ENCODE assay signal across 9 mouse cellular contexts in the genomic region with DNA sequence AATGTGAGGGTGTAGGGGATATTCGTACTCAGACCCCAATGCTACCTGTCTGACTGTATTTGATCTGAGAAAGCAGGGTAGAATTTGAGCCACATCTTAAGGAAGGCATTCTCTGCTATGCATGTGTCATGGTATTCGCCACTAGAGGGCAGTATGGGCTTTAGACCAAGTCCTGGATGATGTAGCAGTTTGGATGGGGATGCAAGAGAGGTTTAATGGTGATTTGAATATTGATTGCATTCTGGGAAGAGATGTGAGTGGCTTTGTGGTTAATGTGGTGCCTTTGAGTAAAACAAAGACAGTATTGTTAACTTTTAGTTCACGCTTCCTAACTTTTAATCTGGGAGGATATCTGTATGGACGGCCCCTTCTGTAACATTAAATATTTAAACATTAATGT. TPM values are rescaled to one million over a fixed set of nuclear protein-coding genes. Genes with fewer than 3 reads are reported as not detected.
A peak's percentile ranks its signal among the peaks of the same experiment; 100 is the strongest.
DNase-seq lines count a peak whose midpoint lies in the region; ATAC-seq and TF ChIP-seq lines count a peak whose summit lies in the region.
"Had no signal": no experiment of that assay in that cellular context is flagged by ENCODE, and none has a peak within 500 bp of the region (broad histone marks: within the 10 kb centered on the region; RNA-seq: fewer than 3 reads in every experiment).

No protein-coding gene starts in this region.

- intact Hi-C loops in heart, postnatal 25 days (cut with DNase I): loop anchor here (2.0 to 5.0 kb wide), 2 partner anchors 129 to 978 kb away; no protein-coding TSS in a partner anchor

- H3K4me3 ChIP-seq in thymus, adult 2 months (ENCODE audit: control insufficient read depth, insufficient read depth, low read length): no peak overlapping the region
- H3K4me3 ChIP-seq: liver, embryonic 13.5 days had no signal

- peak; percentile 29 for DNase-seq in heart, adult 8-10 months (ENCODE audit: low spot score)
- no peak for DNase-seq in heart, postnatal 25 days (ENCODE audit: low spot score)
- peak; percentile 84 for DNase-seq in CD4-positive helper T cell, adult 2 months (ENCODE audit: low read depth, low spot score)
- DNase-seq in adrenal gland, postnatal 14 days: peak; percentile 78
- DNase-seq in embryo, embryonic 9.5 days (ENCODE audit: extremely low spot score): peak; percentile 58
- DNase-seq in induced T-regulatory cell, adult 2 months (ENCODE audit: low read depth): peak; percentile 93
- DNase-seq in thymus, adult 2 months: peak; percentile 70
- DNase-seq: liver, embryonic 13.5 days had no signal

- peaks cover 17% of the 10 kb centered on the region for H3K4me1 ChIP-seq in thymus, adult 2 months (replicated peaks; ENCODE audit: control insufficient read depth, insufficient read depth, low read length)
- H3K4me1 ChIP-seq: liver, embryonic 13.5 days had no signal

- no peaks in the 10 kb centered on the region for H3K27me3 ChIP-seq in thymus, adult 2 months (ENCODE audit: control insufficient read depth, insufficient read depth, low read length)
- H3K27me3 ChIP-seq: liver, embryonic 13.5 days had no signal

- no peak for TF ChIP-seq CTCF in thymus, adult 2 months (IDR thresholded peaks at IDR 0.05; ENCODE audit: borderline replicate concordance, control insufficient read depth, extremely low read depth, insufficient read depth, low read length, poor library complexity)

- 10% methylated on average over 4 of the region's 4 CpGs for WGBS in thymus, adult 2 months

- peak; percentile 78 for ATAC-seq in megakaryocyte, adult 5-6 weeks (ENCODE audit: poor library complexity, severe bottlenecking)

- no peaks in the 10 kb centered on the region for H3K36me3 ChIP-seq in thymus, adult 2 months (ENCODE audit: control insufficient read depth, insufficient read depth, low read length)
- H3K36me3 ChIP-seq: liver, embryonic 13.5 days had no signal

- H3K27ac ChIP-seq in thymus, adult 2 months (ENCODE audit: control insufficient read depth, insufficient read depth, low read length): no peak overlapping the region
- H3K27ac ChIP-seq: liver, embryonic 13.5 days had no signal

- no peak for TF ChIP-seq POLR2A in thymus, adult 2 months (IDR thresholded peaks at IDR 0.05; ENCODE audit: control insufficient read depth, extremely low read depth, insufficient read depth, low read length, poor library complexity)

RNA-seq across cellular contexts. Expression of a gene that starts 22.3 kb away (rescaled TPM):
- under 1 TPM in 2 of 4 experiments, not detected in 2; 0.13 to 0.23 TPM for total RNA-seq in heart, adult 8-10 months (2022)
- total RNA-seq in heart, postnatal 25 days (2021): under 1 TPM in 1 of 2 experiments, not detected in 1; 0.11 TPM
- 0.59 and 2.6 TPM in 2 replicates for total RNA-seq in adrenal gland, postnatal 14 days (2021)
- total RNA-seq in megakaryocyte, adult 5-6 weeks (2015): 6.7 and 7.6 TPM in 2 replicates
- 8.3 and 9.0 TPM in 2 replicates for total RNA-seq in megakaryocyte, adult 5-6 weeks (2017)
- 14.3 and 15.0 TPM in 2 replicates for polyA plus RNA-seq in thymus, adult 2 months (2012; rRNA removed)
